Mouse (Mus musculus) G1E (cell line): Measurements from ENCODE around the gene Epo.

ENCODE experiments used
- CTCF ChIP-seq: IDR thresholded peaks from 2 replicates; pipeline ENCODE4 v1.5.1; 2012; ENCODE audit warnings: low read depth, low read length, inconsistent platforms, mixed read lengths
- GATA1 ChIP-seq: IDR thresholded peaks from 2 replicates; pipeline ENCODE4 v1.6.1; 2012; ENCODE audit warnings: borderline replicate concordance, low read length, inconsistent platforms, mixed read lengths

DNA sequence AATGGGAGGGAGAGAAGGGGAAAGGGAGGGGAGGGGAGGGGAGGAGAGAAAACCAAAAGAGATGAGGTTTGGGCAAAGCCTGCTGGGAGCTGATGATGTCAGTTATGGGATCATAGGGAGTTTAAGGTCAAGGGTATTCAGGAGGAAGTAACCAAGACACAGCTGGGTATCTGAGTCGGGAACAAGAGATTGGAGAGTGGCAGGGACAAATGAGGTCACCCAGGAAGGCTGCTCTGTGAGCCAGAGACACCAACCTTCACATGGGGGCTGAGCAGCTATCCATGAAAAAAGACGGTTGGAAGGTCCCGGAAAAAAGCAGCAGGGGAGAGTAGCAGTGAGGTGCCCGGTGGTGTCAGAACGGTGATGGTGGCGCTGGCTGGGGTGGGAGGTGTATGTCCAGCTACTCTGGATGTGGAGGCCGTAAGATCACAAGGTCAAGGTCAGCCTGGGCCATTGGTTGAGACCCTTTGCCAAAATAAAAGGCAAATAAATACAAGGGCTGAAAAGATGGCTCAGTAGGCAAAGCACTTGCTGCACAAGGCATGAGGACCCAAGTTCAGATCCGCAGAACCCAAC is 35.3 kb upstream of the Epo start:
- TF ChIP-seq CTCF = no peak
- no peak for TF ChIP-seq GATA1
